Mouse (Mus musculus) cerebellum, adult 18-20 months (tissue): Measurements from ENCODE around the gene Rps27rt.
"Not testable (repeated sequence)": the region's sequence is repeated elsewhere in the genome, so short reads cannot be mapped to it uniquely, and the experiment has no call there.

Experiments
- DNase-seq, 2 experiments: peaks; one replicate each; pipeline ENCODE4 v3.0.0; 2021

The Rps27rt gene

GRCm38 (mm10) chr9:114982689-114983360 is at the start of gene Rps27rt:
TSS of gene Rps27rt (minus strand) at chr9:114982739.
- no peak for DNase-seq

GRCm38 (mm10) chr9:115031046-115031445 is 48.5 kb upstream of the Rps27rt start:
- DNase-seq: not testable (repeated sequence)

GRCm38 (mm10) chr9:115030581-115030980 is 48.0 kb upstream of the Rps27rt start:
- DNase-seq: no peak

GRCm38 (mm10) chr9:115029307-115029706 is 46.8 kb upstream of the Rps27rt start:
- DNase-seq: no peak

GRCm38 (mm10) chr9:115023708-115024383 is 41.3 kb upstream of the Rps27rt start:
- peak; percentile 44 to 61 for DNase-seq

GRCm38 (mm10) chr9:115023137-115023536 is 40.6 kb upstream of the Rps27rt start:
- no peak for DNase-seq

- DNase-seq: no peak
These were observed 38.9 kb upstream of the Rps27rt start for GRCm38 (mm10) chr9:115021419-115021818.

- no peak for DNase-seq
These were observed 37.6 kb upstream of the Rps27rt start for GRCm38 (mm10) chr9:115020141-115020540.

GRCm38 (mm10) chr9:115012367-115012766 is 29.8 kb upstream of the Rps27rt start:
- no peak for DNase-seq

- DNase-seq: no peak
These were observed 25.7 kb upstream of the Rps27rt start for GRCm38 (mm10) chr9:115008194-115008593.

- no peak for DNase-seq
These were observed 25.2 kb upstream of the Rps27rt start for GRCm38 (mm10) chr9:115007776-115008175.

GRCm38 (mm10) chr9:115005446-115005845 is 22.9 kb upstream of the Rps27rt start:
- no peak for DNase-seq

GRCm38 (mm10) chr9:114999771-115000146 is 17.2 kb upstream of the Rps27rt start:
- DNase-seq: no peak

GRCm38 (mm10) chr9:114999010-114999770 is 16.7 kb upstream of the Rps27rt start:
- no peak for DNase-seq

- DNase-seq: no peak
These were observed 13.9 kb upstream of the Rps27rt start for GRCm38 (mm10) chr9:114996489-114996888.

GRCm38 (mm10) chr9:114995716-114996115 is 13.2 kb upstream of the Rps27rt start:
- DNase-seq: no peak

- no peak for DNase-seq
These were observed 12.7 kb upstream of the Rps27rt start for GRCm38 (mm10) chr9:114995250-114995649.

GRCm38 (mm10) chr9:114992528-114992927 is 10.0 kb upstream of the Rps27rt start:
- no peak for DNase-seq

- DNase-seq: no peak
These were observed 7.9 kb upstream of the Rps27rt start for GRCm38 (mm10) chr9:114990421-114990820.

GRCm38 (mm10) chr9:114988610-114989327 is 6.2 kb upstream of the Rps27rt start:
- DNase-seq: peak in 1 of 2 experiments; percentile 24

- no peak for DNase-seq
These were observed 5.5 kb upstream of the Rps27rt start for GRCm38 (mm10) chr9:114988029-114988428.

GRCm38 (mm10) chr9:114986361-114986760 is 3.8 kb upstream of the Rps27rt start:
- DNase-seq: no peak

- DNase-seq: no peak
These were observed 3.2 kb upstream of the Rps27rt start for GRCm38 (mm10) chr9:114985741-114986140.
